Mouse (Mus musculus): Measurements from ENCODE around the gene Olfm2. TPM values are rescaled to one million over a fixed set of nuclear protein-coding genes. Genes with fewer than 3 reads are reported as not detected.

Olfm2 gene
- polyA plus RNA-seq, 1 experiment from 2014 or later = 251 TPM

DNA sequence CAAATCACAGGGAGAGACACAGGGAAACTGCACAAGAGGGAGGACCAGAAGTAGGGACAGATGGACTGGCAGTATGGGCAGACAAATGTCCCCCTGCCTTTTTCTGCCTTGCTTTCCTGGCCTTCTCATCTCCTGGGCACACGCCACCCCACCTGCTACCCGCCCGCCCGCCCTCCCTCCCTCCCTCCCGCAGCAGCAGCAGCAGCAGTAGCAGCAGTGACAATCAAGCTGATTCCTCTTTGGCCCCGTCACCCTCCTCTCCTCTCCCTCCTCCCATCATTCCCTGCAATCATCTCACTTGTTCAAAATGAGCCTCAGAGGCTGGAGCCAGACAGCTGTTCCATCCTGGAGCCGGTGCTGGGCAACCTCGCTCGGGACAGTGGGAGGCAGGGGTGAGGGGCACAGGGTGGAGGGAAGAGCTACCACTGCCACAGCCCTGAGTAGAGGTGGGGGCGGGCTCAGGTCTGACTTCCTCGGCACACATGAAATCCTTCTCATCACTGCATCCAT, 32.6 kb downstream of the Olfm2 start:
- H3K4me1 ChIP-seq (ENCODE audit: control insufficient read depth, insufficient read depth, low read length) = peaks cover 10% of the 10 kb centered on the region
- H3K4me3 ChIP-seq (ENCODE audit: low read depth, low read length) = no peak overlapping the region
- peak overlapping the region; percentile 5; the same call in 1 of the 2 replicates for H3K9ac ChIP-seq (ENCODE audit: low read depth, low read length)
- peak; percentile 59 for ATAC-seq
- H3K27ac ChIP-seq (ENCODE audit: low read length) = peak overlapping the region; percentile 13; the same call in 1 of the 2 replicates
- H3K4me2 ChIP-seq (ENCODE audit: low read length) = no peak overlapping the region
- H3K36me3 ChIP-seq (ENCODE audit: control insufficient read depth, insufficient read depth, low read length) = no peaks in the 10 kb centered on the region
- H3K27me3 ChIP-seq (ENCODE audit: control insufficient read depth, insufficient read depth, low read depth, low read length) = no peaks in the 10 kb centered on the region
- H3K9me3 ChIP-seq (replicated peaks; ENCODE audit: control insufficient read depth, low read length, poor library complexity, severe bottlenecking) = no peaks in the 10 kb centered on the region
- WGBS = 21% methylated on average over 6 of the region's 11 CpGs

DNA sequence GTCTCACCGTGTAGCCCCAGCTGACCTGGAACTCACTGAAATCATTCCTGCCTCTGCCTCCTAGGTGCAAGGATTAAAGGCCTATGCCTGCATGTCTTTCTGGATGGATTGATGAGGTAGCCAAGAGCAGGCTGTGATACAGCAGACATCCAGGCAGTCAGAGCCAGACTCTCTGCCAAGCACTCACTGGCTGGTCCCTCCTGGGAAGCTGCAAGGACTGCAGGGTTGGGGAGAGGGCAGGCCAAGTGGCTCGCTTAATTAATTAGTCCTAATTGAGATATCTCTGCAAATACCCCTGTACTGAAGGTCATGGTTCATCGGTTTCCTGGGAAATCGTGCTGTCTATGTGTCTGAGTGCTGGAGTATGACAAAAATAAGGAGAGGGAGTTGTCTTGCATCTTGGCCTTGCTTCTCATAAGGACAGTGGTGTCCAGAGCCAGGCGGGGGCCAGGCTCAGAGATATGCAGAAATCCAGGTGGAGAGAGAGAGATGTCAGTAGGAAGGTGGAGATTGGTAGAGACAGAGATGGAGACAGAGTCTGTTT, 33.1 kb downstream of the Olfm2 start:
- Histone ChIP-seq H3K9me3 (replicated peaks; ENCODE audit: control insufficient read depth, low read length, poor library complexity, severe bottlenecking) (no peaks in the 10 kb centered on the region), H3K27me3 (ENCODE audit: control insufficient read depth, insufficient read depth, low read depth, low read length) (no peaks in the 10 kb centered on the region), H3K9ac (ENCODE audit: low read depth, low read length) (peak overlapping the region; percentile 5; the same call in 1 of the 2 replicates), H3K4me3 (ENCODE audit: low read depth, low read length) (no peak overlapping the region), H3K4me2 (ENCODE audit: low read length) (no peak overlapping the region), H3K27ac (ENCODE audit: low read length) (peak overlapping the region; percentile 13; the same call in 1 of the 2 replicates), H3K36me3 (ENCODE audit: control insufficient read depth, insufficient read depth, low read length) (no peaks in the 10 kb centered on the region), H3K4me1 (ENCODE audit: control insufficient read depth, insufficient read depth, low read length) (peaks cover 10% of the 10 kb centered on the region)
- 50% methylated on average over 5 of the region's 5 CpGs for WGBS
- ATAC-seq = peak; percentile 32; the same call in 1 of the 2 replicates

DNA sequence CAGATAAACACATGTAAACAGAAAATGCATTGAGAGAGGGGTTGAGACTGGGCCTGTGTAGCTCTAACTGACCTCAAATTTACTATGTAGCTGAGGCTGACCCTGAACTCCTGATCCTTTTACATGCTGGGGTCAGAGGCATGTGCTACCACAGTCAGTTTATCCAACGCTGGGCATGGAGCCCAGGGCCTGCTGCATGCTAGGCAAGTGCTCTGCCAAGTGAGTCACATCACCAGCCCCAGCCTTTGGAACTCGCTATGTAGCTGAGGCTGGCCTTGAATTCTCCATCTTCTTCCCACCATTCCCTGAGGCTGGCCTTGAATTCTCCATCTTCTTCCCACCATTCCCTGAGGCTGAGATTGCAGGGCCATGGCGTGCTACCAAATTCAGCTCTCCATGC, 35.7 kb downstream of the Olfm2 start:
- WGBS = 89% methylated on average over 3 of the region's 3 CpGs
- Histone ChIP-seq H3K4me2 (ENCODE audit: low read length) (no peak overlapping the region), H3K9ac (ENCODE audit: low read depth, low read length) (no peak overlapping the region), H3K4me1 (ENCODE audit: control insufficient read depth, insufficient read depth, low read length) (peaks cover 10% of the 10 kb centered on the region), H3K9me3 (replicated peaks; ENCODE audit: control insufficient read depth, low read length, poor library complexity, severe bottlenecking) (no peaks in the 10 kb centered on the region), H3K27me3 (ENCODE audit: control insufficient read depth, insufficient read depth, low read depth, low read length) (no peaks in the 10 kb centered on the region), H3K36me3 (ENCODE audit: control insufficient read depth, insufficient read depth, low read length) (no peaks in the 10 kb centered on the region), H3K27ac (ENCODE audit: low read length) (no peak overlapping the region), H3K4me3 (ENCODE audit: low read depth, low read length) (no peak overlapping the region)
- no peak for ATAC-seq

DNA sequence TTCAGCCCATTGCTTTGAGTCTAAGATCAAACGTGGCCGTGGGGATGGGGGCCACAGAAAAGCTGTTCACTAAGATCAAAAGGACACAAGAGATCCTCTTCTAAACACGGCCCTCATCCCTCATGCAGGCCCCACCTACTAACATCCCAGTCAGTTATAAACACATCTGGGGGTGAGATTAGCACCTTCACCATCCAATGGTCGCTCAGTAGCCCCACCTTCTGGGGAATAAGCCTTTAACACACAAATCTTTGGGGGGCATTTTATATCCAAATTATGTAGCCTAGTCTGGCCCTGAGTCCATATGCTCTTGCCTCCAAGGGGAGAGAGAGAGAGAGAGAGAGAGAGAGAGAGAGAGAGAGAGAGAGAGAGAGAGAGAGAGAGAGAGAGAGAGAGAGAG, 40.2 kb downstream of the Olfm2 start:
- ATAC-seq = no peak
- no peak overlapping the region for H3K4me2 ChIP-seq (ENCODE audit: low read length)
- no peak overlapping the region for H3K9ac ChIP-seq (ENCODE audit: low read depth, low read length)
- WGBS = 39% methylated on average over 4 of the region's 4 CpGs
- H3K36me3 ChIP-seq (ENCODE audit: control insufficient read depth, insufficient read depth, low read length) = no peaks in the 10 kb centered on the region
- peaks cover 13% of the 10 kb centered on the region for H3K4me1 ChIP-seq (ENCODE audit: control insufficient read depth, insufficient read depth, low read length)
- no peak overlapping the region for H3K4me3 ChIP-seq (ENCODE audit: low read depth, low read length)
- no peaks in the 10 kb centered on the region for H3K27me3 ChIP-seq (ENCODE audit: control insufficient read depth, insufficient read depth, low read depth, low read length)
- no peak overlapping the region for H3K27ac ChIP-seq (ENCODE audit: low read length)
- no peaks in the 10 kb centered on the region for H3K9me3 ChIP-seq (replicated peaks; ENCODE audit: control insufficient read depth, low read length, poor library complexity, severe bottlenecking)

DNA sequence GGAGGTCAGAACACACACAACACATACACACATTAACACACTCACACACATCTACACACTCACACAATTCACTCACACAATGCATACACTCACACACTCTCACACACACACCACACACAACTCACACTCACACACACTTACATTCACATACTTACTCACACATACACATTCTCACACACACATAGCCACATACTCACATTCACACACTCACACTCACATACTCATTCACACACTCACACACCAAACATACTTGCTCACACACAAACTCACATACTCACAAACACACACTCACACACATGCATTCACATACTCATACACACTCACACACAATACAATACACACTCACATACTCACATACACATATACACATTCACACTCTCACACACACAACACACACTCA, 40.7 kb downstream of the Olfm2 start:
- H3K9ac ChIP-seq (ENCODE audit: low read depth, low read length) = no peak overlapping the region
- no peak for ATAC-seq
- H3K4me2 ChIP-seq (ENCODE audit: low read length) = no peak overlapping the region
- H3K4me1 ChIP-seq (ENCODE audit: control insufficient read depth, insufficient read depth, low read length) = peaks cover 13% of the 10 kb centered on the region
- H3K4me3 ChIP-seq (ENCODE audit: low read depth, low read length) = no peak overlapping the region
- H3K9me3 ChIP-seq (replicated peaks; ENCODE audit: control insufficient read depth, low read length, poor library complexity, severe bottlenecking) = no peaks in the 10 kb centered on the region
- H3K27me3 ChIP-seq (ENCODE audit: control insufficient read depth, insufficient read depth, low read depth, low read length) = no peaks in the 10 kb centered on the region
- no peaks in the 10 kb centered on the region for H3K36me3 ChIP-seq (ENCODE audit: control insufficient read depth, insufficient read depth, low read length)
- H3K27ac ChIP-seq (ENCODE audit: low read length) = no peak overlapping the region

DNA sequence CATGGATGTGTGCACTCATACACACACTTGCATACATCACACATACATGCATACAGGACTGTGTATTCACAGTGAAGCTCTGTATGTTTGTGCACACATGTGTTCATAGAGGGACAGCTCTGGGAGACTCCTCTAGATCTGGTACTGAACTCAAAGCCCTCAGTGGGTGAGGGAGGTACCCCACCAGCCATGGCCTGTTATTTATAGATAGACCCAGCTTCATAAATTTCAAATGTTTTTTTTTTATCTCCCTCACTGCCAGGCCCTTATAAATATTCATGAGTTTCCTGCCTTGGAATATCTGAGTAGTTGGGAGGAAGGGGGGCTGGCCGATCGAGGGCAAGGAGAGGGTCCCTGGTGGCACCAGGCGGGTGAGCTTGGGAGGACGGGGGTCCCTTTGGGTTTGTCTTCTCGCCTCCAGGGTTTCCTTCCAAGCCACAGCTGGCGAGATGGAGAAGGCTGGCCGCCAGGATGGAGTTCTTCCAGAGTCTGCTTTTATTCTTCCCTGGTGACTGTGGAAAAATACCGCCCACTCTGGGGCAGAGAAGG, 42.2 kb downstream of the Olfm2 start:
- Histone ChIP-seq H3K4me1 (ENCODE audit: control insufficient read depth, insufficient read depth, low read length) (peaks cover 13% of the 10 kb centered on the region), H3K27me3 (ENCODE audit: control insufficient read depth, insufficient read depth, low read depth, low read length) (no peaks in the 10 kb centered on the region), H3K4me3 (ENCODE audit: low read depth, low read length) (no peak overlapping the region), H3K9me3 (replicated peaks; ENCODE audit: control insufficient read depth, low read length, poor library complexity, severe bottlenecking) (no peaks in the 10 kb centered on the region), H3K27ac (ENCODE audit: low read length) (peak overlapping the region; percentile 76), H3K4me2 (ENCODE audit: low read length) (no peak overlapping the region; the same call in 1 of the 2 replicates), H3K36me3 (ENCODE audit: control insufficient read depth, insufficient read depth, low read length) (0 out of 2 replicates have a peak, but pooled peaks cover 5% of the 10 kb centered on the region), H3K9ac (ENCODE audit: low read depth, low read length) (no peak overlapping the region)
- 14% methylated on average over 8 of the region's 8 CpGs for WGBS
- ATAC-seq = peak; percentile 69

DNA sequence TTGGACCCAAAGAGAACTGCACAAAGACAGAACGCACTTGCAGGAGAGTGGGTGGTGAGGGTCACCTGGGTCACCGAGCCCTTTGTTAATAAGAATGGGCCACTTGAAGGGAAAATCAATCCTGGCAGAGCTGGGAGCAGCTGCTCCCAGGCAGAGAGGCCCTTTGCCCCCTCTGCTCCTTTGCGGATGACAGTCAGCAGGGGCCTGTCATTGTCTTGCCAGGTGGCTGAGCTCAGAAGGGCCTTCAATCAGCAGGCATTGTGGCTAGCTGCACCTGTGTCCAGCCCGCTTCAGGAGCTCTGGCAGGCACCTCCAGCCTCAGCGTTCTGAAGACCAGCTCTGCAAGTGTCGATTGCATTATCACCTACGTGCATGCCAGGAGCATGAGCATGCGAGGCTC, 48.7 kb downstream of the Olfm2 start:
- Histone ChIP-seq H3K9me3 (replicated peaks; ENCODE audit: control insufficient read depth, low read length, poor library complexity, severe bottlenecking) (no peaks in the 10 kb centered on the region), H3K36me3 (ENCODE audit: control insufficient read depth, insufficient read depth, low read length) (0 out of 2 replicates have a peak, but pooled peaks cover 5% of the 10 kb centered on the region), H3K27me3 (ENCODE audit: control insufficient read depth, insufficient read depth, low read depth, low read length) (no peaks in the 10 kb centered on the region), H3K9ac (ENCODE audit: low read depth, low read length) (no peak overlapping the region), H3K4me1 (ENCODE audit: control insufficient read depth, insufficient read depth, low read length) (peaks cover 17% of the 10 kb centered on the region), H3K27ac (ENCODE audit: low read length) (0 out of 2 replicates have a peak overlapping the region, but pooled peaks have one; percentile 13), H3K4me2 (ENCODE audit: low read length) (no peak overlapping the region), H3K4me3 (ENCODE audit: low read depth, low read length) (no peak overlapping the region)
- 9% methylated on average over 8 of the region's 8 CpGs for WGBS
- ATAC-seq = no peak

DNA sequence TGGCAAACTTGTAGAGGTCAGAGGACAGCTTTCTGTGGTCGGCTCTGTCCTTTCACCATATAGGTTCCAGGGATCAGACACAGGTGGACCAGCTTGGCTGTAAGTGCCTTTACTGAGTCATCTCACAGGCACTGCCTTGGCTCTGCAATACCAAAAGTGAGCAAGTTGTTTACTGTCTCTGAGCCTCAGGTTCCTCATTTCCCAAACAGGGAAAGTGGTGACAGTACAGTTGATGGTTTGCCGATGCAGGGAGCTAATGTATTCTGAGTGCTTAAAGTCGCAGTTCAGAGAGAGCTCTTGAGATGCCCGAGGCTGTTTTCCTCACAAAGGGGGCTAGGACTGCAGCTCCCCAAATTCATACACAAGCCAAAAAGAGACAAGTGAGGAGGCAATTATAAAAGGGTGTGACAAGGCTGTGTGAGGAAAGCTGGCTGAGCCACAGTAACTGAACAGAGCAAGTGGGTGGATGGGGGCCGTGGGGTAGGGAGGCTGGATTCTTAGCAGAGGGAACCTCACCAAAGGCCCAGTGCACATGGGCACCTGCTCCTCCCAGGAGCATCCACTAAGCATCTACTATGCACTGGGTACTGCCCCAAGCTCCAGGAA, 49.9 kb downstream of the Olfm2 start:
- H3K27me3 ChIP-seq (ENCODE audit: control insufficient read depth, insufficient read depth, low read depth, low read length) = no peaks in the 10 kb centered on the region
- ATAC-seq = peak; percentile 40
- WGBS = 46% methylated on average over 5 of the region's 5 CpGs
- 0 out of 2 replicates have a peak, but pooled peaks cover 5% of the 10 kb centered on the region for H3K36me3 ChIP-seq (ENCODE audit: control insufficient read depth, insufficient read depth, low read length)
- no peak overlapping the region for H3K4me3 ChIP-seq (ENCODE audit: low read depth, low read length)
- H3K9me3 ChIP-seq (replicated peaks; ENCODE audit: control insufficient read depth, low read length, poor library complexity, severe bottlenecking) = no peaks in the 10 kb centered on the region
- peaks cover 17% of the 10 kb centered on the region for H3K4me1 ChIP-seq (ENCODE audit: control insufficient read depth, insufficient read depth, low read length)
- H3K4me2 ChIP-seq (ENCODE audit: low read length) = no peak overlapping the region
- no peak overlapping the region for H3K27ac ChIP-seq (ENCODE audit: low read length)
- H3K9ac ChIP-seq (ENCODE audit: low read depth, low read length) = no peak overlapping the region

DNA sequence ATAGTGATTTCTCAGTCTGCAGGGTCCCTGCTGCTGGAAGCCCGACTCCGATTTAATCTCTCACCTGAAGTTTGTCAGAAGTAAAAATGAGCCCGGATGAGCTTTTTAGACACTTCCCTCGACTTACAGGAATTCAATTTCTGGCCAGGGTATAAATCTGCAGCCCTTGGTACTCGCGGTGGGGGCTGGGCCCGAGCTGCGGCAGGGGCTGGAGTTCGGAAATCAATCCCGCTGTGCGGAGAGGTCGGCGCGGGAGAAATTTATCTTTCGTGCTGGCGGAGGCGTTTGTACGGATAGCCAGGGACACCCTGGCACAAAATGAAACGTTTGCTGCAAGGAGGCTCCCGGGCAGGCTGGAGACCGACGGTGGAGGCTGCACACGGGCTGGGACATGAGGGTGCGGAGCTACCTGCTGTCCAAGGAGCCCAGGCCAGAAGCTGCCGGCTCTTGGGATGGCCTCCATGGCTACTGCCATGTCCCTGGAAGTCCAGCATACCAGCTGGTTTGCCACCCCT, 51.4 kb downstream of the Olfm2 start:
- Histone ChIP-seq H3K9me3 (replicated peaks; ENCODE audit: control insufficient read depth, low read length, poor library complexity, severe bottlenecking) (no peaks in the 10 kb centered on the region), H3K9ac (ENCODE audit: low read depth, low read length) (peak overlapping the region; percentile 44; the same call in 1 of the 2 replicates), H3K4me2 (ENCODE audit: low read length) (peak overlapping the region; percentile 48), H3K27me3 (ENCODE audit: control insufficient read depth, insufficient read depth, low read depth, low read length) (no peaks in the 10 kb centered on the region), H3K4me3 (ENCODE audit: low read depth, low read length) (no peak overlapping the region), H3K36me3 (ENCODE audit: control insufficient read depth, insufficient read depth, low read length) (no peaks in the 10 kb centered on the region), H3K4me1 (ENCODE audit: control insufficient read depth, insufficient read depth, low read length) (peaks cover 23% of the 10 kb centered on the region), H3K27ac (ENCODE audit: low read length) (peak overlapping the region; percentile 69)
- ATAC-seq = no peak
- 4% methylated on average over 25 of the region's 25 CpGs for WGBS
